Mouse (Mus musculus) gastrocnemius, postnatal 36 days (tissue): ENCODE results near the gene Gm17655. TPM values are rescaled to one million over a fixed set of nuclear protein-coding genes. Genes with fewer than 3 reads are reported as not detected.
A peak's percentile ranks its signal among the peaks of the same experiment; 100 is the strongest.
"Not testable (repeated sequence)": the region's sequence is repeated elsewhere in the genome, so short reads cannot be mapped to it uniquely, and the experiment has no call there.

Source experiments
- DNase-seq, 2 experiments: peaks; one replicate each; pipeline ENCODE4 v3.0.0; 2022
- intact Hi-C: fragments of 180-260 bp; cut with DNase I; formaldehyde crosslinking; loops from one replicate; pipeline ENCODE4 v1.15.1; 2025
- total RNA-seq, 2 experiments: library from RNA; stranded (reverse); gene quantifications; 2 replicates each; pipeline ENCODE4 v1.2.3; 2021

The Gm17655 gene
- total RNA-seq, 2 experiments from 2014 or later: 2.1 to 2.6 TPM

GRCm38 (mm10) chr5:110091546-110091945 lies 19.2 kb upstream of the Gm17655 start:
- intact Hi-C loops: no loop called here
- no peak for DNase-seq

GRCm38 (mm10) chr5:110086161-110086866 lies 14.0 kb upstream of the Gm17655 start:
- no peak for DNase-seq
- intact Hi-C loops: no loop called here

- intact Hi-C loops: no loop called here
- no peak for DNase-seq
These were observed 10.6 kb upstream of the Gm17655 start for GRCm38 (mm10) chr5:110082961-110083360.

- peak; percentile 70 to 73 for DNase-seq
- intact Hi-C loops: loop anchor here (5.0 kb wide), 1 partner anchor 39 kb away; the partner anchor contains the start of gene Plcxd1
These were observed 14.5 kb downstream of the Gm17655 start for GRCm38 (mm10) chr5:110057637-110058408.

GRCm38 (mm10) chr5:110023694-110024427 lies 48.5 kb downstream of the Gm17655 start:
- intact Hi-C loops, DNase-seq: not testable (repeated sequence)

- intact Hi-C loops: no loop called here
- no peak for DNase-seq
These were observed 49.0 kb downstream of the Gm17655 start for GRCm38 (mm10) chr5:110023273-110023672.

- not testable (repeated sequence) for DNase-seq
These were observed 56.5 kb downstream of the Gm17655 start for GRCm38 (mm10) chr5:110015775-110016174.

More at GRCm38 (mm10) chr5:110015775-110016174, 56.5 kb downstream of the Gm17655 start:
- intact Hi-C loops: not testable (repeated sequence)

Other genes starting within 250 kb of the Gm17655 start
- gene Gm15446, start 149.1 kb downstream of the Gm17655 start, total RNA-seq: 1 to 10 TPM; 4.1 to 9.0 TPM
- 1 to 10 TPM; 5.7 to 6.2 TPM for gene Zfp932, start 76.0 kb downstream of the Gm17655 start, total RNA-seq
- under 1 TPM; 0.07 to 0.23 TPM for gene Gm35315, start 21.9 kb upstream of the Gm17655 start, total RNA-seq
- gene Plcxd1, start 27.5 kb upstream of the Gm17655 start, total RNA-seq: not detected
- gene Gtpbp6, start 35.7 kb upstream of the Gm17655 start, total RNA-seq: 10 to 100 TPM; 13.6 to 14.3 TPM
- 1 to 10 TPM; 3.0 to 3.2 TPM for gene Zfp605, start 37.6 kb upstream of the Gm17655 start, total RNA-seq
- 10 to 100 TPM; 12.3 to 14.1 TPM for gene Chfr, start 63.3 kb upstream of the Gm17655 start, total RNA-seq
- 10 to 100 TPM; 36.4 to 39.9 TPM for gene Golga3, start 104.2 kb upstream of the Gm17655 start, total RNA-seq
- 10 to 100 TPM; 22.3 to 24.8 TPM for gene Ankle2, start 158.5 kb upstream of the Gm17655 start, total RNA-seq
- gene Pgam5, start 197.4 kb upstream of the Gm17655 start, total RNA-seq: 10 to 100 TPM; 23.1 to 27.3 TPM
- 10 to 100 TPM; 31.8 to 48.6 TPM for gene Pxmp2, start 213.7 kb upstream of the Gm17655 start, total RNA-seq
- 1 to 10 TPM in 1 of 2 experiments, under 1 TPM in 1; 0.84 to 2.7 TPM for gene Pole, start 213.8 kb upstream of the Gm17655 start, total RNA-seq